Mouse (Mus musculus): ENCODE data around the gene Adssl1. TPM values are rescaled to one million over a fixed set of nuclear protein-coding genes. Genes with fewer than 3 reads are reported as not detected.

Gene Adssl1
- 4.0 and 4.3 TPM in 2 replicates for polyA plus RNA-seq (2016; fragmentation: Nextera tagmentation; extraction: Ambion mirVana)

- DNase-seq (ENCODE audit: low spot score) = peak; percentile 80
- under 1% methylated on average over 56 of the region's 56 CpGs for WGBS
- H3K36me3 ChIP-seq (replicated peaks) = no peaks in the 10 kb centered on the region
- H3K9me3 ChIP-seq = no peaks in the 10 kb centered on the region
- peaks cover 61% of the 10 kb centered on the region for H3K4me1 ChIP-seq
- H3K4me3 ChIP-seq = peak within 1 kb of the TSS; percentile 69
- peak within 1 kb of the TSS; percentile 76 for H3K27ac ChIP-seq (replicated peaks)
- peaks cover 62% of the 10 kb centered on the region for H3K27me3 ChIP-seq (replicated peaks; ENCODE audit: low read depth, poor library complexity, severe bottlenecking)
Measured at GRCm38 (mm10) chr12:112619686-112620353, at the start of gene Adssl1. TSS of gene Adssl1 (plus strand) at chr12:112620045.

- peaks cover 4% of the 10 kb centered on the region for H3K4me1 ChIP-seq
- 90% methylated on average over 8 of the region's 8 CpGs for WGBS
Measured at GRCm38 (mm10) chr12:112570160-112570559, 49.7 kb upstream of the Adssl1 start.

GRCm38 (mm10) chr12:112571064-112571463 is 48.8 kb upstream of the Adssl1 start:
- Histone ChIP-seq H3K9me3 (no peaks in the 10 kb centered on the region), H3K27me3 (replicated peaks; ENCODE audit: low read depth, poor library complexity, severe bottlenecking) (no peaks in the 10 kb centered on the region), H3K4me3 (no peak overlapping the region), H3K4me1 (peaks cover 4% of the 10 kb centered on the region), H3K36me3 (replicated peaks) (no peaks in the 10 kb centered on the region), H3K27ac (replicated peaks) (no peak overlapping the region)
- no peak for DNase-seq (ENCODE audit: low spot score)
- 70% methylated on average over 6 of the region's 6 CpGs for WGBS

More at GRCm38 (mm10) chr12:112570160-112570559, 49.7 kb upstream of the Adssl1 start:
- no peaks in the 10 kb centered on the region for H3K27me3 ChIP-seq (replicated peaks; ENCODE audit: low read depth, poor library complexity, severe bottlenecking)
- no peaks in the 10 kb centered on the region for H3K9me3 ChIP-seq
- no peak overlapping the region for H3K27ac ChIP-seq (replicated peaks)
- H3K4me3 ChIP-seq = no peak overlapping the region
- no peaks in the 10 kb centered on the region for H3K36me3 ChIP-seq (replicated peaks)
- no peak for DNase-seq (ENCODE audit: low spot score)

- Histone ChIP-seq H3K27ac (replicated peaks) (no peak overlapping the region), H3K27me3 (replicated peaks; ENCODE audit: low read depth, poor library complexity, severe bottlenecking) (0 out of 2 replicates have a peak, but pooled peaks cover 3% of the 10 kb centered on the region), H3K9me3 (no peaks in the 10 kb centered on the region), H3K4me3 (no peak overlapping the region), H3K4me1 (peaks cover 33% of the 10 kb centered on the region), H3K36me3 (replicated peaks) (no peaks in the 10 kb centered on the region)
- 79% methylated on average over 8 of the region's 8 CpGs for WGBS
- DNase-seq (ENCODE audit: low spot score) = no peak
Measured at GRCm38 (mm10) chr12:112575274-112575986, 44.4 kb upstream of the Adssl1 start.

- DNase-seq (ENCODE audit: low spot score) = peak; percentile 9
- Histone ChIP-seq H3K4me1 (peaks cover 33% of the 10 kb centered on the region), H3K36me3 (replicated peaks) (no peaks in the 10 kb centered on the region), H3K27me3 (replicated peaks; ENCODE audit: low read depth, poor library complexity, severe bottlenecking) (peaks cover 3% of the 10 kb centered on the region; the same call in 1 of the 2 replicates), H3K27ac (replicated peaks) (peak overlapping the region; percentile 36), H3K4me3 (no peak overlapping the region), H3K9me3 (no peaks in the 10 kb centered on the region)
- 14% methylated on average over 6 of the region's 6 CpGs for WGBS
Measured at GRCm38 (mm10) chr12:112576341-112576740, 43.5 kb upstream of the Adssl1 start.

- no peaks in the 10 kb centered on the region for H3K36me3 ChIP-seq (replicated peaks)
- 5% methylated on average over 3 of the region's 3 CpGs for WGBS
- no peaks in the 10 kb centered on the region for H3K9me3 ChIP-seq
- peaks cover 33% of the 10 kb centered on the region for H3K4me1 ChIP-seq
- peak overlapping the region; percentile 36 for H3K27ac ChIP-seq (replicated peaks)
- peak; percentile 11 for DNase-seq (ENCODE audit: low spot score)
- peaks cover 3% of the 10 kb centered on the region; the same call in 1 of the 2 replicates for H3K27me3 ChIP-seq (replicated peaks; ENCODE audit: low read depth, poor library complexity, severe bottlenecking)
- H3K4me3 ChIP-seq = no peak overlapping the region
Measured at GRCm38 (mm10) chr12:112576749-112577148, 43.1 kb upstream of the Adssl1 start.

GRCm38 (mm10) chr12:112578296-112579090 is 41.4 kb upstream of the Adssl1 start:
- Histone ChIP-seq H3K4me1 (peaks cover 33% of the 10 kb centered on the region), H3K4me3 (no peak overlapping the region), H3K36me3 (replicated peaks) (no peaks in the 10 kb centered on the region), H3K27me3 (replicated peaks; ENCODE audit: low read depth, poor library complexity, severe bottlenecking) (peaks cover 3% of the 10 kb centered on the region; the same call in 1 of the 2 replicates), H3K9me3 (no peaks in the 10 kb centered on the region), H3K27ac (replicated peaks) (no peak overlapping the region)
- no peak for DNase-seq (ENCODE audit: low spot score)
- 76% methylated on average over 6 of the region's 6 CpGs for WGBS

GRCm38 (mm10) chr12:112579430-112579829 is 40.4 kb upstream of the Adssl1 start:
- Histone ChIP-seq H3K4me3 (no peak overlapping the region), H3K36me3 (replicated peaks) (no peaks in the 10 kb centered on the region), H3K27ac (replicated peaks) (peak overlapping the region; percentile 35; the same call in 1 of the 2 replicates), H3K4me1 (peaks cover 33% of the 10 kb centered on the region), H3K9me3 (no peaks in the 10 kb centered on the region), H3K27me3 (replicated peaks; ENCODE audit: low read depth, poor library complexity, severe bottlenecking) (peaks cover 3% of the 10 kb centered on the region; the same call in 1 of the 2 replicates)
- no peak for DNase-seq (ENCODE audit: low spot score)
- 60% methylated on average over 5 of the region's 5 CpGs for WGBS

GRCm38 (mm10) chr12:112579926-112580325 is 39.9 kb upstream of the Adssl1 start:
- Histone ChIP-seq H3K27me3 (replicated peaks; ENCODE audit: low read depth, poor library complexity, severe bottlenecking) (peaks cover 3% of the 10 kb centered on the region; the same call in 1 of the 2 replicates), H3K4me3 (no peak overlapping the region), H3K4me1 (peaks cover 33% of the 10 kb centered on the region), H3K9me3 (no peaks in the 10 kb centered on the region), H3K27ac (replicated peaks) (no peak overlapping the region), H3K36me3 (replicated peaks) (no peaks in the 10 kb centered on the region)
- DNase-seq (ENCODE audit: low spot score) = no peak
- WGBS = 87% methylated on average over 8 of the region's 8 CpGs

GRCm38 (mm10) chr12:112581113-112581512 is 38.7 kb upstream of the Adssl1 start:
- Histone ChIP-seq H3K9me3 (no peaks in the 10 kb centered on the region), H3K4me1 (peaks cover 29% of the 10 kb centered on the region), H3K36me3 (replicated peaks) (no peaks in the 10 kb centered on the region), H3K4me3 (no peak overlapping the region), H3K27me3 (replicated peaks; ENCODE audit: low read depth, poor library complexity, severe bottlenecking) (peaks cover 10% of the 10 kb centered on the region), H3K27ac (replicated peaks) (no peak overlapping the region)
- no peak for DNase-seq (ENCODE audit: low spot score)
- WGBS = 83% methylated on average over 3 of the region's 3 CpGs

GRCm38 (mm10) chr12:112584954-112585353 is 34.9 kb upstream of the Adssl1 start:
- no peak overlapping the region for H3K4me3 ChIP-seq
- H3K27ac ChIP-seq (replicated peaks) = no peak overlapping the region
- no peaks in the 10 kb centered on the region for H3K9me3 ChIP-seq
- no peaks in the 10 kb centered on the region for H3K36me3 ChIP-seq (replicated peaks)
- 78% methylated on average over 7 of the region's 7 CpGs for WGBS
- H3K27me3 ChIP-seq (replicated peaks; ENCODE audit: low read depth, poor library complexity, severe bottlenecking) = peaks cover 46% of the 10 kb centered on the region
- no peak for DNase-seq (ENCODE audit: low spot score)
- H3K4me1 ChIP-seq = peaks cover 30% of the 10 kb centered on the region

- WGBS = 79% methylated on average over 7 of the region's 7 CpGs
Measured at GRCm38 (mm10) chr12:112585924-112586538, 33.8 kb upstream of the Adssl1 start.

More at GRCm38 (mm10) chr12:112585924-112586538, 33.8 kb upstream of the Adssl1 start:
- Histone ChIP-seq H3K36me3 (replicated peaks) (no peaks in the 10 kb centered on the region), H3K4me3 (no peak overlapping the region), H3K27me3 (replicated peaks; ENCODE audit: low read depth, poor library complexity, severe bottlenecking) (peaks cover 56% of the 10 kb centered on the region), H3K9me3 (no peaks in the 10 kb centered on the region), H3K27ac (replicated peaks) (no peak overlapping the region), H3K4me1 (peaks cover 29% of the 10 kb centered on the region)
- no peak for DNase-seq (ENCODE audit: low spot score)

Data from embryonic facial prominence, embryonic 10.5 days (tissue).